Mouse (Mus musculus) left cerebral cortex, adult 11 months (tissue): ENCODE results near the gene Hacd3.
A peak's percentile ranks its signal among the peaks of the same experiment; 100 is the strongest.
"Not testable (repeated sequence)": the region's sequence is repeated elsewhere in the genome, so short reads cannot be mapped to it uniquely, and the experiment has no call there.

Experiments used
- DNase-seq: peaks from one replicate; pipeline ENCODE4 v3.0.0; 2022; ENCODE audit warnings: low spot score

The Hacd3 gene

DNA sequence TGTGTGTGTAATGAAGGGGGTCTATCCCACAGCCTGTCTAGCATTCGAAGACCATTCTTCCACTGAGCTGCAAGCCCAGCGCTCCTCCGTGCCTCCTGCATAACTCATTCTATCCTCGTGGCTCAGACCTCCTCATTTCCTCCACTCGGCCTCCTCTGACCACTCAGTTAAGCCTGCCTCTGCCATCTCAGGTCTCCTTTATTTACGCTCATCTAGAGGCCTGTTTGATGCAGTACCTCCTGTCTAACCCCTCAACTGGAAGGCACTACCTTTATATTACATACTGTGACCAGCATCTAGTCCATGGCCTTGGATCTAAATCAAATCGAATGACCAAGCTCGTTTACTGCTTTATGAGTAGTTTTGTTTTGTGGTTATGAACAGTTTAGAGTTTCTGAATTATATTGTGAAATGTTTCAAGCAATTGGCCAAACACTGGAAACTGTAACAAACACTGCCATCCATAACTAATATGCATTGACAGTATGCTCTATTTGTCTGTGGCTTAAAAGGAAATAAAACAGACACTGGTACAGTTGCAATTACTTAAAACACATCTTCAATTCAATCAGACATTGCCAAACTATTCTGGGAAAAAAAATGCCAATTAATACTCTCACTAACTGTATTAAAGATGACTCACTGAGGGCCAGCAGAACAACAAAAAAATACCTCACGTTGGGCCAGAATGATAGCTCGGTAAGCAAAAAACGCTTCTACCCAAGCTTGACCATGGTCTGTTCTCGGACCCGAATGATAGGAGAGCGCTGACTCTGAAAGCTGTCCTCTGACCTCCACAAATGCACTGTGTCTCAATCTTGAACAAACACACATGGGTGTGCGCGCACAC lies 4.3 kb downstream of the Hacd3 start:
- DNase-seq = no peak

DNA sequence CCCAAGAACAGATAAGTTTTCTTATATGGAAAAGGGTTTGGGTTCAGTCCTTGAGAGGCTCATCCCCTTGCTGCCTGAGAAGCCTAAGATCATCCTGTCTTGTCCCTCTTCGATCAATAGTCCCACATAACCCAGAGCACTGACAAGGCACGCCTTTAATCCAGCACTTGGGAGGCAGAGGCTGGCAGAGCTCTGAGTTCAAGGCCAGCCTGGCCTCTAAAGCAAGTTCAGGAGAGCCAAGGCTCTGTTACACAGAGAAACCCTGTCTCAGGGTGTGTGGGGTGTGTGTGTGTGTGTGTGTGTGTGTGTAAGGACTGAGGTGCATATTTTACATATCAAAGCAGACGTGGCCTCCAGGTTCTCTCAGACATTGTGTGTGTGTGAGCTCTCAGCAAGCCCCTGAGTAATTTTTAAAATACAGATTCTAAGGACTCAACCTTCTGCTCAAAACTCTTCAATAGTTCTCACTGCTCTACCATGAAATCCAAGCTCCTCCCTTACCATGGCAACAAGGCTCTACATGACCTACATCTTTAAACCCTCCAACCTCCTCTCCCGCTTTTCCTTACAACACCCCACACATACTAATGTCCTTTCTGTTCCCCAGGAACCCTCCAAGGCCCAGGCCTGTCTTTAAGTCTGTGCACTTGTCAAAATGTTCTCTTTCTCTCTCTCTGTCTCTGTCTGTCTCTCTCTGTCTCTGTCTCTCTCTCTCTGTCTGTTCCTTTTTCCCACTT lies 5.1 kb downstream of the Hacd3 start:
- no peak for DNase-seq

- no peak for DNase-seq
Observed at GRCm38 (mm10) chr9:65015461-65016222, 5.9 kb downstream of the Hacd3 start.

GRCm38 (mm10) chr9:65011304-65011703 lies 10.2 kb downstream of the Hacd3 start:
- DNase-seq = no peak

- no peak for DNase-seq
Observed at GRCm38 (mm10) chr9:65010632-65011031, 10.9 kb downstream of the Hacd3 start.

DNA sequence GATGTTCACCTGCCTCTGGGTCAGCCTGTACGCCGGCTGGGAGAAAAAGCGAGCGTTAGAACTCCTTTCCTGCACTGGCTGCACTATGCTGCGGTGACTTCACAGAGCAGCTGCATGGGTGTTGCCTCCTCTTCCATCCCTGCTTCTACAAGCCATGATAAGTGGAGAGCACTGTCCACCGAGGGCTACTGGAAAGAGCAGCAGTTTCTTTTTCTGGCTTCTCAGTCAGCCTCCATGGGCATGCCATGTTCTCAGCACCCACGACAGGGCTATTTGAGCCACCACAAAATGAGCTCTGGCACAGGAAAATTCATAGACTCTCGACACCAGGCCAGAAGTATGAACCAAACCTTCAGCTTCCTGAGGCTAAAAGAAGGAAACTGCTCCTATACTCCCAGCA lies 15.8 kb downstream of the Hacd3 start:
- no peak for DNase-seq

DNA sequence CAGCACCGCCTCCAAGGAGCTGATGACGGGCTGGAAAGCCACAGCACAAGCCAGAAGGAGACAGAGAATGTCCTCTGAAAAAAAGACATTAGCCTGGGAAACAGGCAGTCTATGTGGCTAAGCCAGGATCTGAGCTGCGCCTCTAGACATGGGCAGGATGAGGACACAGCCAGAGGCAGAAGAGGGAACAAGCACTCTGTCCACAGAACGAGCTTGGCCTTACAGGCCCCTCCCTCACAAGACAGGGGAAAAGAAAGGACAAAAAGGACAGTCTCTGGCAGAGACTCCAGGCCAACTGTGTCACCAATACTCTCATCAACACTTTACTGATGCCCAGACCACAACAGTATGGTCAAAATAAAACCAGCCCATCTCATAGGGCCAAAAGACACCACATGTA lies 20.0 kb downstream of the Hacd3 start:
- DNase-seq = no peak

DNA sequence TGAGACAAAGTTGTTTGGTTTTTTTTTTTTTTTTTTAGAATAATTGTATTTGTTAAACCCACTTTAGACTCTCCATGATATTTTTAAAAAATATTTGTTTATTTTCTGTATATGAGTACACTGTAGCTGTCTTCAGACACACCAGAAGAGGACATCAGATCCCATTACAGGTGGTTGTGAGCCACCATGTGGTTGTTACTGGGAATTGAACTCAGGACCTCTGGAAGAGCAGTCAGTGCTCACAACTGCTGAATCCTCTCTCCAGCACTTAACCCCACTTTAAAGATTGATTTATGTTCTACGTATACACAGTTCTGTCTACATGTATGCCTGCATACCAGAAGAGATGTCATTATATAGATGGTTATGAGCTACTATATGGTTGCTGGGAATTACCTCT lies 26.0 kb downstream of the Hacd3 start:
- DNase-seq = not testable (repeated sequence)

DNA sequence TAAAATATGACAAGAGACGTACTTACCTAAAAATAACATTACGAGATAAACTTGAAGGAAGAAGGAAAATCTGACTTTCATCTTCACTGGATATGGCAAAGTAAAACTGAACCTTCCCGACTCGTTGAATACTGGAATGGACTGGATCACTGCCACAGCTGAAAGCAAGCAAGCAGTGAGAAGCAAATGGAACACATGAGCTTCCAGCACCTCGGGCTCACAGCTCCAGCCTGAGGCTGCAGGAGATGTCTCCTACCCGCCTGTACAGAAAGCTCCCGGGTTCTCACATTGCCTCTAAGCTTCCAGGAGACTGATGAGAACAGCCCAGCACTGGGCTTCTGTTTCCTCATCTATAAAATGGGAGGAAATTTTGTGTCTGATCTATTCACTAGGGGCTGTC lies 31.2 kb downstream of the Hacd3 start:
- no peak for DNase-seq

- no peak for DNase-seq
Observed at GRCm38 (mm10) chr9:64988443-64988842, 33.0 kb downstream of the Hacd3 start.

GRCm38 (mm10) chr9:64987651-64988050 lies 33.8 kb downstream of the Hacd3 start:
- DNase-seq = no peak

GRCm38 (mm10) chr9:64985807-64986206 lies 35.7 kb downstream of the Hacd3 start:
- no peak for DNase-seq

- DNase-seq = no peak
Observed at GRCm38 (mm10) chr9:64985037-64985794, 36.3 kb downstream of the Hacd3 start.

GRCm38 (mm10) chr9:64981904-64982303 lies 39.6 kb downstream of the Hacd3 start:
- no peak for DNase-seq

- DNase-seq = no peak
Observed at GRCm38 (mm10) chr9:64980548-64980947, 40.9 kb downstream of the Hacd3 start.

GRCm38 (mm10) chr9:64960978-64961320 lies 60.5 kb downstream of the Hacd3 start:
- DNase-seq = no peak

GRCm38 (mm10) chr9:64960117-64960977 lies 61.1 kb downstream of the Hacd3 start, which contains the start of gene Ints14:
Ints14 (plus strand) TSS chr9:64960905.
- DNase-seq = peak; percentile 91

DNA sequence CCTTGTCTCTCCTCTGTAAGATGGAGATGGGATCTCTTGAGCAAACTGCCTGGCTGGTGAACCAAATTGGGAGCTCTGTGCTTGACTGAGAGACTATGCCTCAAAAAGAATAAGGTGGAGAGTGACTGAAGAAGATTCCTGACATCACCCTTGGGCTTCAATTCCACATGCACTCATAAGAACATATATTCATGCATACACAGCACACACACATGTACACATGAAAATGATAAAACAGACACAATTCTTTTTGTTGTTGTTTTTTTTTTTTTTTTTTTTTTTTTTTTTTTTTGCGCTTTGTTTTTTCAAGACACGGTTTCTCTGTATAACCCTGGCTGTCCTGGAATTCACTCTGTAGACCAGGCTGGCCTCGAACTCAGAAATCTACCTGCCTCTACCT lies 64.2 kb downstream of the Hacd3 start:
- DNase-seq = no peak

DNA sequence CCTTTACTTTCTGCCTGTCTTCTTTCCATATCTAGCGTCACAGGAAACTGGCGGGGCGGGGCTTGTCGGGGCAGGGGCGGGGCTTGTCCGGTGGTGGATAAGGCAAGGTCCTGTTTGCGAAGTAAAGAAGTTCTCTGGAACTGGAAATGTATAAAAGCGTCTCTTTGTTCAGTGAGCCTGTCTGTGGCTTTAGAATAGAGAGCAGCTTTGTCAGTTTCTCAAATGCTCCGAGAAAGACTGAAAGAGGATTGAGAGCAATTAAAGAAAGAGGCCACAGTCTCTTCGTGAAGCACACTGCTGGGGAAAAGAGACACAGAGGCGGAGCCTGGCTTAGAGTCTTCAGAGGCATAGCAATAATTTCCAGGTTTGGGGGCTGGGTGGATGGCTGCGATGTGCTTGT lies 65.2 kb downstream of the Hacd3 start:
- no peak for DNase-seq

GRCm38 (mm10) chr9:64953190-64953589 lies 68.3 kb downstream of the Hacd3 start:
- no peak for DNase-seq

- no peak for DNase-seq
Observed at GRCm38 (mm10) chr9:64952055-64952454, 69.4 kb downstream of the Hacd3 start.
